Mouse (Mus musculus): ENCODE results near the gene Lif. TPM values are rescaled to one million over a fixed set of nuclear protein-coding genes. Genes with fewer than 3 reads are reported as not detected.

The Lif gene
- polyA plus RNA-seq, 1 experiment from 2014 or later: 0.36 TPM

DNA sequence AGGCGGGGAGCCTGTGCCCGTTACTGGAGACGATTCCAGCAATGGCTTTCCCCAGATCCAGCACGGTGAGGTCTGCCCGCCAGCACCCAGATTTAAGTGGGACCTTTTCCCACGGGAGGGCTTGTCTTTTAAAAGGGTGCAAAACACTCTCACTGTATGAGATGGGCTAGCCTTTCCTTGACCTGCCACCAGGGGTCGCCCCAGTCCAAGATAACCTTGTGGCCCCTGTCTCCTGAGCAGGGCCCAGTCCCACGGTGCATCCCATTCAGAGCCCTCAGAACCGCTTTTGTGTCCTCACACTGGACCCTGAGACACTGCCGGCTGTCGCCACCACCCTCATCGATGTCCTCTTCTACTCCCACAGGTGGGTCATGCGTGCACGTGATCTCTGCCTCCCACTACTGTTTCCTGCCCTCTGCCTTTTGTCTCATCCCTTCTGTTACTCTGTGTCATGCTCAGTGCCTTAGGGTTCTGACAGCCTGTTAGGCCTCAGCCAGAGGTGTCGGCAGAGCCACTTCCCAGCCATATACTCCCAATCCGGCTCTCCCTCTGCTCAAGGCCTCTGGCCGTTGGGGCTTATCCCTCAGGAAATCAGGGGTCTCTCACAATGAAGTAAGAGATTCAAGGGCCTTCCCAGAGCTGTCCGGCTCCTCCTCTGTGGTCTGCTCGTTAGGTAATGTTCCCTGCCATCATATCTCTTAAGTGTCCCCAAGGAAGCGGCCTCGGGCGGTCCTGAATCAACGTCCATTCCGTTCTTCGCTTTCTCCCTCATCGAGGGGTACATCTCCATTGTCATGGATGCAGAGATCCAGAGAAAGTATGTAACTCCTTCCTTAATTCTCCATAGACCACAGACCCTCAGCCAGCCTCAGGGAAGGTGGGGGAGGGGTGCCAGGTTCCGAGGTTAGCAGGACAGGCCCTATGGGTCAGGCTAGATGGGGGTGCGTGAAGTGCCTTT lies 36.6 kb upstream of the Lif start:
- Histone ChIP-seq H3K9me3 (peaks cover 5% of the 10 kb centered on the region; the same call in 1 of the 2 replicates), H3K27me3 (replicated peaks; ENCODE audit: low read depth, poor library complexity, severe bottlenecking) (peaks cover 50% of the 10 kb centered on the region), H3K4me1 (peaks cover 26% of the 10 kb centered on the region), H3K36me3 (replicated peaks) (peaks cover 6% of the 10 kb centered on the region; the same call in 1 of the 2 replicates), H3K27ac (replicated peaks) (no peak overlapping the region), H3K4me3 (no peak overlapping the region)
- DNase-seq (ENCODE audit: low spot score): peak; percentile 77
- 44% methylated on average over 28 of the region's 28 CpGs for WGBS

DNA sequence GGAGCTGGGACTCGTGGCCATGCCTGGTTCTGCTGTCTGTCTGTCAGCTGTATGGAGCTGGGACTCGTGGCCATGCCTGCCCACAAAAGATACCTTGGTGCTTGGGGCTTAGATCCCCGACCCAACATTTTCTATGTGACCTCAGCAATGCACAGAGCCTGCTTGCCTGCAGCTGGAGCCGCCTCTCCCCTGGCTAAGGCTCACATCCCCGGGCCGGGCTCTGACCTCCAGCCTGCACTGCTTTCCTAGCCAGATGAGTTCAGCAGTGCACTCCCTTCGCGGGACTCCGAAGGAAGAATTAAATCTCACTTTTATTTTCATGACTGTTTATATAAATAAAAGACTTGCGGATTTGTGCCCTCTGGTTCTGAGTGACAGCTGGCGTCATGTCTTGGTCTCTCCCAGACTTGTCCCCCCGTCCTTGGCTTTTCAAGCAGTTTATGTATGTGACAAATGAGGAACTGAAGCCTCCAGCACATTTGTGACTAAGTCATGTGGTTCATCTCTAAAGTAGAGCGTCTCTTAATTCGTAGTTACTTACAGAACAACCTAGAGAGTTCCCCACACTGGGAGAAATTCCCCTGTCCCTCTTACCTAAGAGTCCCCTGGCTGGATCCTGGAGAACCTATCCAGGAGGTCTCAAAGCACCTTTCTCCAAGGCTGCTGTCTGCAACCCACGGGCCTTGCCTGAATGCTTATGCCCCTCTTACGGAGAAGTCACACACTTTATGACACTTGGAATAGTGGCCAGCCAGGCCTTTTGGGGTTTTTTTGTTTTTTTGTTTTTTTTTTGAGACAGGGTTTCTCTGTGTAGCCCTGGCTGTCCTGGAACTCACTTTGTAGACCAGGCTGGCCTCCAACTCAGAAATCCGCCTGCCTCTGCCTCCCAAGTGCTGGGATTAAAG lies 35.1 kb upstream of the Lif start:
- no peak for DNase-seq (ENCODE audit: low spot score)
- peaks cover 5% of the 10 kb centered on the region; the same call in 1 of the 2 replicates for H3K9me3 ChIP-seq
- no peak overlapping the region for H3K27ac ChIP-seq (replicated peaks)
- H3K4me3 ChIP-seq: no peak overlapping the region
- H3K36me3 ChIP-seq (replicated peaks): no peaks in the 10 kb centered on the region
- peaks cover 50% of the 10 kb centered on the region for H3K27me3 ChIP-seq (replicated peaks; ENCODE audit: low read depth, poor library complexity, severe bottlenecking)
- WGBS: 75% methylated on average over 17 of the region's 17 CpGs
- peaks cover 26% of the 10 kb centered on the region for H3K4me1 ChIP-seq

DNA sequence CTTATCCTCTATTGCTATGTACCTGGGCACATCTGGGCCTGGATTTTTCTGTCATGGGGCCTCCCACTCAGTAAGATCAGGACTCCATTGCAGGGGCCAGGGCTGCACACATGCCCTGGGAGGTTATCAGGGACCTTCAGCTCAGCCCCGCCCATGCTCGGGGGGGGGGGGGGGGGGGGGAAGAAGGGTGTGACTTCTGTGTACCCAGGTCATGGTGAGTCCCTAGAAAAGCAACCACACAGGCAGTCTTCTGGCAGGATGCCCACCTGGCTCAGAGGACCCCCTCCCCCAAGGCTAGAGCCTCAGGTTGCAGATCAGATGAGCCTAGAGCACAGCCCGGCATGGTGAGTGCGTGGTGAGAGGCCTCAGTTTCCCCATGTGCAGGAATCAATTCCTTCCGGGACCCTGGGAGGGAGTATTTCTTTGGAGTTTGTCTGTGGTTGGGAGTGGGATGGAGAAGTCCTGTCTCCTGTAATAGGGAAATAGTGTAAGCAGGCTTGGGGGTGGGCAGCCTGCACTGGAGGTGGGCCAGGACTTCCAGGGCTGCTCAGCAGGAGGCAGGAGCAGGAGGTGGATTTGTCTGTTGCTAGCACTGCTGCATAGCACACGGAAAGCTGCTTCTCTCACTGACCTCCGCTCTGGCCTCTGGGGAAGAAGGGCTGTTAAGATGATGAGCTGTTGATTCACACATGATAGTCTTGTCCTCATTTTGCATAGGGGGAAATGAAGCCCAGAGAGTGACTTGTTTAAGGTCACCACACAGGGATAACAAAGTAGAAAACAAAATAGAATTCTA lies 33.8 kb upstream of the Lif start:
- Histone ChIP-seq H3K4me3 (no peak overlapping the region), H3K27me3 (replicated peaks; ENCODE audit: low read depth, poor library complexity, severe bottlenecking) (peaks cover 37% of the 10 kb centered on the region), H3K4me1 (peaks cover 17% of the 10 kb centered on the region), H3K27ac (replicated peaks) (no peak overlapping the region), H3K9me3 (no peaks in the 10 kb centered on the region), H3K36me3 (replicated peaks) (no peaks in the 10 kb centered on the region)
- DNase-seq (ENCODE audit: low spot score): no peak
- WGBS: 21% methylated on average over 7 of the region's 7 CpGs

DNA sequence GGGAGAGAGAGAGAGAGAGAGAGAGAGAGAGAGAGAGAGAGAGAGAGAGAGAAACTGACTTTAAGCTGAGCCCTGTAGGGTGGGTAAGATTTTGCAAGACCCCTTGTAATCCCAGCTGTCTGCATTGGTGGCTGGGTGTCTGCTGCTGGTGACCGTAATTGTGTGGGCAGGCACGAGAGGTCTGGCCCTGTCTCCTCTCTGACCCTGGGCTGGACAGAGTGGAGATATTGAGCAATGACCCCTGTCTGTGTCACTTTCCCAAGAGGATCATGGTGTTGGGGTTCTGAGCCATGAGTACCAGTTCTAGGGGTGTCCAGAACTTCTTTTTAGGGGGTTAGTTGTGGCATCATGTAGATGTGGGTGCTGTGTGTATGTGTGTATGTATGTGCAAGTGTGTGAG lies 33.1 kb upstream of the Lif start:
- Histone ChIP-seq H3K4me1 (peaks cover 16% of the 10 kb centered on the region), H3K4me3 (no peak overlapping the region), H3K9me3 (no peaks in the 10 kb centered on the region), H3K36me3 (replicated peaks) (no peaks in the 10 kb centered on the region), H3K27ac (replicated peaks) (no peak overlapping the region), H3K27me3 (replicated peaks; ENCODE audit: low read depth, poor library complexity, severe bottlenecking) (peaks cover 31% of the 10 kb centered on the region)
- DNase-seq (ENCODE audit: low spot score): no peak
- 35% methylated on average over 2 of the region's 2 CpGs for WGBS

DNA sequence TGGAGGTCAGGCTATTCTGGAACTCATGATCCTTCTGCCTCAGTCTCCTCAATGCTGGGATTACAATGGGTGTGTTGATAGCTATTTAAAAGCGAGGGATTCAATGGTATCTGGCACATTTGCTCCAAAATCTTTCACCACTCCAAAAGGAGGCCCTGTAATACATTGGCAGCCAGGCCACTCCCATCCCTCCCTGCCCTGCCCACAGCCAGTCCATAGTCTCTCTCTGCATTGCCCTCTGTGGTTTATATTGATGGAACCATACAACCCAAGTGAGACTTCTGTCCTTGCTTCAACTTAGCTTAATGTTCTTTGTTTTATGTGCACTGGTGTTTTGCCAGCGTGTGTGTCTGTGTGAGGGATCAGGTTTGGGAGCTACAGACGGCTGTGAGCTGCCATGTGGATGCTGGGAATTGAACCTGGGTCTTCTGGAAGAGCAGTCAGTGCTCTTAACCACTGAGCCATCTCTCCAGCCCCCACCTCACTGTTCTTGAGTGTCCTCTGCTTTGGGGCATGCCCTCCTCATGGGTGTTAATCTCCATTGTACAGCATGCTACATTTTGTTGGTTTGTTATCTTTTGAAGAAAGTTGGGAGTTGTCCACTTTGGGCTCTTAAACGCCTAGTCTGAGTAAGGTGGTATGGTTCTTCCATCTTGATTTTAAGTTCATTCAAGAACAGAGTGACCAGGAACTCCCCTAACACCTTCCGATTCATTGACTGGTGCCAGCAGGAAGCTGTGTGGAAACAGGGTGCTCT lies 30.6 kb upstream of the Lif start:
- Histone ChIP-seq H3K27me3 (replicated peaks; ENCODE audit: low read depth, poor library complexity, severe bottlenecking) (0 out of 2 replicates have a peak, but pooled peaks cover 6% of the 10 kb centered on the region), H3K4me3 (no peak overlapping the region), H3K4me1 (peaks cover 12% of the 10 kb centered on the region), H3K27ac (replicated peaks) (no peak overlapping the region), H3K9me3 (no peaks in the 10 kb centered on the region), H3K36me3 (replicated peaks) (no peaks in the 10 kb centered on the region)
- DNase-seq (ENCODE audit: low spot score): no peak
- 87% methylated on average over 5 of the region's 5 CpGs for WGBS

DNA sequence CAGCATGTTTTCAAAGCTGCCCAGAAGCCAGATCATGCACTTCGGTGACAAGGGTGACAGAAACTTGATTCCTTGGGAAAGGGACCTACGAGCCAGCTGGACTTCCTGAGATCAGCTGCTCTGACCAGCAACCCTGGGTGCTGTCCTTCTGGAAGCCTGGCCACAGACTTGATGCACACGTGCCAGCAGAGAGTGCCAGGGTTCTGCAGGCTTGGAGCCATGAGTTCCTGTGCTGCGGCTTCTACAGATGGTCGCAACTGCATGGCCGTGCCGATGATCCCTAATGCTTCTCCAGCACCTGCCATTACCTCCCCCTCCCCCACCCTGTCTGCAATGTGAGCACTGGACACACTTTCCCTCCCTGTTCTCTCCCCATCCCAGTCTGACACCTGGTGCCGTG lies 28.9 kb upstream of the Lif start:
- WGBS: 55% methylated on average over 8 of the region's 8 CpGs
- Histone ChIP-seq H3K4me3 (no peak overlapping the region), H3K4me1 (peaks cover 12% of the 10 kb centered on the region), H3K27me3 (replicated peaks; ENCODE audit: low read depth, poor library complexity, severe bottlenecking) (0 out of 2 replicates have a peak, but pooled peaks cover 4% of the 10 kb centered on the region), H3K36me3 (replicated peaks) (no peaks in the 10 kb centered on the region), H3K9me3 (no peaks in the 10 kb centered on the region), H3K27ac (replicated peaks) (no peak overlapping the region)
- DNase-seq (ENCODE audit: low spot score): no peak

DNA sequence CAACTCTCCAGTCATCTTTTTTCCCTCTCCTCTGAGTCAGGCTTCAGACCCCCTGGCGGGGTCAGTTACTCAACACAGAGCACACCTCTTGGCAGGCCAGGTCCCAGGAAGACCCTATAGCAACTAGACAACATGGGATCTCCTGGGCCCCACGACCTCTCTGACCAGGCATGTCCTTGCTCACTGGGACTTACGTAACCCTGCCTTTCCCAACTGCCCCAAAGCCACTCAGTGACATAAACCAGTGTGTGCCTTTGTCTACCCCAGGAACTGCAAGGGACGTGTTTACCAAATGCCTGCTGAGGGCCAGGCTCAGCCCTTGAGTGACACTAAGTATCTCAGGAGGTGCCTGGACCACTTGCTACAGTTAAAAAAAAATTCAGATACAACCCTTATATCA lies 27.5 kb upstream of the Lif start:
- no peak overlapping the region for H3K27ac ChIP-seq (replicated peaks)

DNA sequence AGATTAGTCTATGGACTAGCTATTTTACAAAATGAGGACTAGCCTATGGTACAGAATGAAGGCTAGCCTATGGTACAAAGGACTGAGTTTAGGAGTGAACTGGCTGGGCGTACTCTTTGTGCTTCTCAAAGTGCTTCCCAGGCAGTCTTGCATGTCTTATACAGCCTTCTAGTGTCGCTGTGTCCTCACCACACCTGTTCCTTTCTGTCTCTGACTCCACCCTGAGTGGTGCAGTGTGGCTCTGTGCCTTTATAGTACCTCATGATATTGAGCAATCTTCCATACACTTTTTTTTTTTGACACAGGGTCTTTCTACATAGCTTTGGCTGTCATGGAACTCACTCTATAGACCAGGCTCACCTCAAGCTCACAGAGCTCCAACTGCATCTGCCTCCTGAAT lies 25.9 kb upstream of the Lif start:
- Histone ChIP-seq H3K4me1 (peaks cover 12% of the 10 kb centered on the region), H3K27me3 (replicated peaks; ENCODE audit: low read depth, poor library complexity, severe bottlenecking) (no peaks in the 10 kb centered on the region), H3K27ac (replicated peaks) (no peak overlapping the region), H3K4me3 (no peak overlapping the region), H3K9me3 (no peaks in the 10 kb centered on the region), H3K36me3 (replicated peaks) (no peaks in the 10 kb centered on the region)
- no peak for DNase-seq (ENCODE audit: low spot score)
- 88% methylated on average over 2 of the region's 2 CpGs for WGBS

More for the DNA sequence above, 27.5 kb upstream of the Lif start:
- WGBS: 66% methylated on average over 4 of the region's 4 CpGs
- Histone ChIP-seq H3K4me3 (no peak overlapping the region), H3K27me3 (replicated peaks; ENCODE audit: low read depth, poor library complexity, severe bottlenecking) (0 out of 2 replicates have a peak, but pooled peaks cover 3% of the 10 kb centered on the region), H3K36me3 (replicated peaks) (no peaks in the 10 kb centered on the region), H3K9me3 (no peaks in the 10 kb centered on the region), H3K4me1 (peaks cover 12% of the 10 kb centered on the region)
- no peak for DNase-seq (ENCODE audit: low spot score)

DNA sequence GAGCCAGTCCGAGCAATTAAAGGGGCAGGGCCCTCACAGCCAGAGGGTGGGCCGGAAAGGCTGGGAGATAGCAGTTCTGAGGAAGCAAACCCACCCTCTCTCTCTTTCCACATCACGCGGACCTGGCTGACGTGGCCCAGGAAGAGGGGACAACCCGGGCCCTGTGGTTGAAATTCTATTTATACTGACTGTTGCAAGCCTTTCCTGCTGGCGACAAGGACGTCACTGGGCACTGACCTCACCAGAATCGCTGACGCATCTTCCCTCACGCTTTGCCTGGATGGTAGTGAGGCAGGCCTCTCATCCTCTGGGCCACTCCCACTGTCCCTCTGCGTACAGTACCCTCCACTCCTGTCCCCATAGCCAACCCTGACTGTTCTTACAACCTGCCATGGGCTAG lies 24.7 kb upstream of the Lif start:
- 64% methylated on average over 12 of the region's 12 CpGs for WGBS
- Histone ChIP-seq H3K27me3 (replicated peaks; ENCODE audit: low read depth, poor library complexity, severe bottlenecking) (no peaks in the 10 kb centered on the region), H3K27ac (replicated peaks) (0 out of 2 replicates have a peak overlapping the region, but pooled peaks have one; percentile 4), H3K4me3 (no peak overlapping the region), H3K9me3 (no peaks in the 10 kb centered on the region), H3K36me3 (replicated peaks) (no peaks in the 10 kb centered on the region), H3K4me1 (peaks cover 12% of the 10 kb centered on the region)
- no peak for DNase-seq (ENCODE audit: low spot score)

DNA sequence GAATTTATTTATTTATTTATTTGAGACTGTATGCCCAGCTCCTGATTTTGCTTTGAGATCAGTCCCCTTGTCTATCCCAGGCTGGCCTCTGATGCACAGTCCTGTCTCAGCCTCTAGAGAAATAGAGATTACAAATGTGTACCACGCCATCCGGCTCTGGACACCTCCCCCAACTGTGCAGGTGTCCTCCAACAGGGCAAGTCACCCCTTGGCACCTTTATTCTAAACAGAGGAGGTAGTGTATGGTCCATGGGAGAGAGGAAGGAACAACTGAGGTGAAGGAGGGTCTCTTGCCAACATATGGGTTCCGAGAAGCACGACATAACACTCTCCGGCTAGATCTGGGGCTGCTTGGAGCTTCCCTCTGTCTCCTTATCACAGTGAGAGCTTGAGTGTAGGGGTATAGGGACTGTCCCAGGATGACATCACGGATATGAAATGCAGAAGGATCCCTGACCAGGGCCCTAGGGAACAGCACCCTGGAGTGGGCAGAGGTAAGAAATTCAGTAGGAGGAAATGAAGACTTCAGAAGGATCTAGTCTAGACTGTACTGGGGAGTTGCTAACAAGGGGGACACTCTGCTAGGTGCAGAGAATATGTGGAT lies 22.2 kb upstream of the Lif start:
- no peaks in the 10 kb centered on the region; the same call in 1 of the 2 replicates for H3K4me1 ChIP-seq
- H3K27me3 ChIP-seq (replicated peaks; ENCODE audit: low read depth, poor library complexity, severe bottlenecking): no peaks in the 10 kb centered on the region
- H3K36me3 ChIP-seq (replicated peaks): no peaks in the 10 kb centered on the region
- WGBS: 85% methylated on average over 6 of the region's 6 CpGs
- no peak overlapping the region for H3K27ac ChIP-seq (replicated peaks)
- H3K4me3 ChIP-seq: no peak overlapping the region
- no peaks in the 10 kb centered on the region for H3K9me3 ChIP-seq
- no peak for DNase-seq (ENCODE audit: low spot score)

Data from embryonic facial prominence, embryonic 10.5 days (tissue).